In the genomic region with DNA sequence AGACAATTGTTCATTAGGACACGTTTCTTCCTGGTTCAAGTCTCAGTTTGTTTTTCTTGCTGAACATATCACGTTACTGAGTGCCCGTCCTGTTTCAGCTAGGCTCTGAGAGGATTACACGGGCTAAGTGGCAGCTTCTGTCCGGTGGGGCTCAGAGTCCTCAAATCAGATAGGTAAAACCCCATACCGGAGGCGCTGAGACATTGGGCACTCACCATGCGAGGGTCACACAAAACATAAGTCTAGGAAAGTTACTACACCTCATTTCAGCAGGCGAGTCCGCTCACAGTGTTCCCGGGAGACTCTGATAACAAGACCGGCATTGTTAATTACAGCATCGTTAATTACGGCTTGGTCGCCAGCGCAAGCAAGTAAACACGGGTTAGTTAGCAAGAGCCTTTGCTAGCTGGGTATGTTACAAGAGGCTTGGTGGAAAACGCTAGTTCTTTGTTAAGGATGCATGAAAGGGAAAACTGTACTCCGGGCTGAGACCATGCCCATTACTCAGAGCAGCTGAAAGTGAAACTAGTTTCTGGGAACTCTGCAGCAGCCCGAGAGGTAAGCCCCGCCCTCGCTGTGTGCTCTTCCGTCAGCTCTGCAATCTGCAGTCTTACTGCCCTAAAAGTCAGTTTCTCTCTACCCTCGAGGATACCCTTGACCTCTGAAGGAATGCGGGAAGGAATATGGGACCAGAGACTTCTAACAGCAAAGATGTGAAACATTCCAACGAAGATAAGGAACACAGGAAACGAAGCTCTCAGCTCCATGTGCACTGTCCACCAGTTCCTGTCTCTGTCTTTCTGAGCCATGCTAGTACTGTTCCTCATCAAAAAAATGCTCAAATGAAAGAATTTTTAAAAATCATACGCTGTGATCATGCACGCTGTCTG, we compare ENCODE assay signal across 8 mouse cellular contexts. TPM values are rescaled to one million over a fixed set of nuclear protein-coding genes. Genes with fewer than 3 reads are reported as not detected.
DNase-seq lines count a peak whose midpoint lies in the region; ATAC-seq lines count a peak whose summit lies in the region.

No protein-coding gene starts in this region.

- peak overlapping the region; percentile 57 for H3K4me2 ChIP-seq in hindbrain, embryonic 11.5 days (replicated peaks; ENCODE audit: low read depth, low read length)

- H3K36me3 ChIP-seq in hindbrain, embryonic 11.5 days (ENCODE audit: control insufficient read depth, insufficient read depth, low read length): no peaks in the 10 kb centered on the region

- peak overlapping the region; percentile 65 for H3K9ac ChIP-seq in hindbrain, embryonic 11.5 days (ENCODE audit: low read depth, low read length)

- peak overlapping the region; percentile 66 for H3K4me3 ChIP-seq in hindbrain, embryonic 11.5 days (ENCODE audit: low read depth, low read length)

- no peaks in the 10 kb centered on the region for H3K4me1 ChIP-seq in hindbrain, embryonic 11.5 days (replicated peaks; ENCODE audit: control insufficient read depth, insufficient read depth, low read length)

- peak; percentile 98 for ATAC-seq in frontal cortex, adult (ENCODE audit: low TSS enrichment)
- ATAC-seq in hindbrain, embryonic 11.5 days (ENCODE audit: low FRiP score): peak; percentile 92

- 0 out of 2 replicates have a peak overlapping the region, but pooled peaks have one; percentile 11 for H3K27ac ChIP-seq in hindbrain, embryonic 11.5 days (ENCODE audit: low read depth, low read length)

- peak; percentile 80 for DNase-seq in MEL-GATA-1-ER (ENCODE audit: extremely low read depth, low read depth)
- peak; percentile 39 for DNase-seq in cerebellum, adult 8-10 months
- DNase-seq in hindbrain, embryonic 11.5 days (ENCODE audit: low spot score): peak; percentile 79
- peak; percentile 32 to 55 for DNase-seq in layer of hippocampus, postnatal 10 days (ENCODE audit: low spot score in 2 of 2)
- DNase-seq in lung, postnatal 10 days: peak; percentile 80
- DNase-seq in ovary, postnatal 14 days (ENCODE audit: low spot score): peak; percentile 48
- DNase-seq in thymus, postnatal 10 days (ENCODE audit: low spot score in 2 of 2): peak; percentile 46 to 61

- H3K9me3 ChIP-seq in hindbrain, embryonic 11.5 days (ENCODE audit: control insufficient read depth, low read length): no peaks in the 10 kb centered on the region

- 4% methylated on average over 29 of the region's 29 CpGs for WGBS in hindbrain, embryonic 11.5 days

- H3K27me3 ChIP-seq in hindbrain, embryonic 11.5 days (ENCODE audit: control insufficient read depth, insufficient read depth, low read length): no peaks in the 10 kb centered on the region

RNA-seq across cellular contexts. Expression of a gene that starts 21.9 kb away (rescaled TPM):
- polyA plus RNA-seq in hindbrain, embryonic 11.5 days (2014; fragmentation: Nextera tagmentation; extraction: Ambion mirVana): 109 and 125 TPM in 2 replicates
- 10 to 100 TPM; 58.8 to 62.9 TPM for total RNA-seq in layer of hippocampus, postnatal 10 days (2021)

RNA-seq across cellular contexts. Expression of a gene that starts 22.2 kb away (rescaled TPM):
- polyA plus RNA-seq in hindbrain, embryonic 11.5 days (2014; fragmentation: Nextera tagmentation; extraction: Ambion mirVana): 7.6 and 9.6 TPM in 2 replicates
- total RNA-seq in layer of hippocampus, postnatal 10 days (2021): 10 to 100 TPM; 13.1 to 14.1 TPM

Comparison
In these comparisons a context has a peak if more than half of its experiments do, and no peak if none do; other contexts are left out.
1. Peak in every context shown above with its lines: DNase-seq, ATAC-seq, H3K4me3 ChIP-seq and H3K27ac ChIP-seq.